Mouse (Mus musculus) lung, postnatal 0 days (tissue): Measurements from ENCODE around the gene Creb3.

ENCODE experiments used
- CTCF ChIP-seq: IDR thresholded peaks from 2 replicates; pipeline ENCODE4 v1.5.1; 2016; ENCODE audit warnings: antibody characterized with exemption, mild to moderate bottlenecking
- EP300 ChIP-seq: IDR thresholded peaks from 2 replicates; pipeline ENCODE4 v1.6.1; 2016; ENCODE audit warnings: antibody characterized with exemption, mild to moderate bottlenecking, control low read depth

GRCm38 (mm10) chr4:43581381-43581780 is 19.2 kb downstream of the Creb3 start:
- no peak for TF ChIP-seq CTCF
- no peak for TF ChIP-seq EP300
